Mouse (Mus musculus) small intestine, adult 2 months (tissue): Measurements from ENCODE around the gene Akap1.

Source experiments
- CTCF ChIP-seq: fragments of 200-500 bp; IDR thresholded peaks from 2 replicates; pipeline ENCODE4 v1.5.1; 2012; ENCODE audit warnings: low read depth, mild to moderate bottlenecking, control low read depth, inconsistent platforms, low read length, moderate library complexity, mixed read lengths; ENCODE audit not compliant: insufficient replicate concordance, insufficient read length; ENCODE audit errors: extremely low read depth
- POLR2A ChIP-seq: fragments of 200-500 bp; IDR thresholded peaks from 2 replicates; pipeline ENCODE4 v1.6.1; 2012; ENCODE audit warnings: low read depth, mild to moderate bottlenecking, control low read depth, inconsistent platforms, low read length, moderate library complexity

DNA sequence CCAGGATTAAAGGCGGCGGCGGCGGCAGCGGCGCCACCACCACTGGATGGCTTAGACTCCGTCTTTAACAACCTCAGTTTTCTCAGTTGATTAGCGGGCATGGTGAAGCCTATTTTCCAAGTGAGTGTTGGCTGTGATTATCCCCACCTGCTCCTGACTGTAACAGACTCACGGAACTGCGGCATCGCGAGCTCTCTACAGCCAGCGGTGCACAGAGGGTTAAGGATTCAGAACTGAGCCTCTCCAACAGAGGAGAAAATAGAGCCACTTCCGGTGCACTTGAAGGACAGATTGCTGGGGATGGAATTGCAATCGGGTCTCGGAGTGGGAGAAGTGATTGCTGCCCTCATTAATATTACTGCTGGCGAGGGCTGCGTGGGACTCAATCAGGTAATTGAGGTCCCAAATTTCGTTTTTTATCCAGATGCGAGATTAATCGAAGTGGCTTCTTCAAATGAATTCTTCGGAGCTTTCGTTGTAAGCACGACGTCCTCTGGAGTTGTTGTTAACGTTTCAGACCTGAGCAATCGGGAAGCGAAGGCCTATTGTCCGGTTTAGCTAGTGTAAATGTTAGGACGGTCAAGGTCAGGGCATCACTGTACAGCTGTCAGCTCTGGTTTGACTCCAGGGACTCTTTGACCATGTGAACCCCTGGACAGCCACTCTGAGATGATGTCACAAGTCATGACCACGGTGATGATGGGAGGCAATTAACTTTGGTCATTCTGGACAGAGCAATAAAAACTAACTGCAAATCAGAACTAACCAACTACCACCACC lies 61.0 kb downstream of the Akap1 start:
- no peak for TF ChIP-seq CTCF
- TF ChIP-seq POLR2A: no peak
